Mouse (Mus musculus) lung, embryonic 14.5 days (tissue): ENCODE measurements around the gene Map3k5. TPM values are rescaled to one million over a fixed set of nuclear protein-coding genes. Genes with fewer than 3 reads are reported as not detected.

Source experiments
- ATAC-seq: fragments of 200-750 bp; cut with Nextera tagmentation; 2 replicates; pipeline ENCODE4 v1.8.0; 2017; ENCODE audit warnings: mild to moderate bottlenecking, moderate TSS enrichment, moderate library complexity; ENCODE audit not compliant: insufficient read depth
- DNase-seq: peaks from one replicate; pipeline ENCODE4 v3.0.0-alpha.2; 2015
- H3K27ac ChIP-seq: fragments of 300-500 bp; sonication (generic); 2 replicates; pipeline ENCODE4 v1.5.1; 2014; ENCODE audit warnings: low read depth, mild to moderate bottlenecking, moderate library complexity
- H3K27me3 ChIP-seq: fragments of 300-500 bp; sonication (generic); 2 replicates; pipeline ENCODE4 v1.6.1; 2014; ENCODE audit warnings: low read length, control low read depth; ENCODE audit not compliant: insufficient read depth
- H3K36me3 ChIP-seq: fragments of 300-500 bp; sonication (generic); 2 replicates; pipeline ENCODE4 v1.6.1; 2014; ENCODE audit warnings: control low read depth; ENCODE audit not compliant: insufficient read depth
- H3K4me1 ChIP-seq: fragments of 300-500 bp; sonication (generic); 2 replicates; pipeline ENCODE4 v1.6.1; 2014; ENCODE audit warnings: antibody characterized with exemption, control low read depth; ENCODE audit not compliant: insufficient read depth
- H3K4me2 ChIP-seq: fragments of 300-500 bp; sonication (generic); 2 replicates; pipeline ENCODE4 v1.6.1; 2014; ENCODE audit warnings: mild to moderate bottlenecking
- H3K4me3 ChIP-seq: fragments of 300-500 bp; sonication (generic); 2 replicates; pipeline ENCODE4 v1.5.1; 2014; ENCODE audit warnings: low read depth, low read length
- H3K9ac ChIP-seq: fragments of 300-500 bp; sonication (generic); 2 replicates; pipeline ENCODE4 v1.6.1; 2014
- H3K9me3 ChIP-seq: fragments of 300-500 bp; sonication (generic); 2 replicates; pipeline ENCODE4 v1.6.1; 2016; ENCODE audit warnings: low read depth, low read length, control low read depth
- CTCF ChIP-seq: IDR thresholded peaks from 2 replicates; pipeline ENCODE4 v1.5.1; 2016; ENCODE audit warnings: antibody characterized with exemption, low read depth
- WGBS: fragments of 180-500 bp; shearing (Covaris S2); extraction: QIAGEN DNeasy Blood & Tissue Kit; methylation state at CpG from one replicate; pipeline ENCODE4 v1.1.7; 2014; 5-methylcytosine and 5-hydroxymethylcytosine counted together
- polyA plus RNA-seq: library from polyadenylated mRNA; unstranded; fragments of >200 nt; fragmentation: Nextera tagmentation; extraction: Ambion mirVana; gene quantifications from 2 replicates; pipeline ENCODE4 v1.2.1, GENCODE M21; 2014

Gene Map3k5
- polyA plus RNA-seq, 1 experiment from 2014 or later, result 2.5 TPM

GRCm38 (mm10) chr10:20078350-20078749, 144.1 kb downstream of the Map3k5 start:
- no peak overlapping the region for H3K9ac ChIP-seq
- no peak for DNase-seq
- H3K9me3 ChIP-seq, result no peaks in the 10 kb centered on the region
- H3K36me3 ChIP-seq, result no peaks in the 10 kb centered on the region
- TF ChIP-seq CTCF, result no peak
- H3K4me2 ChIP-seq, result no peak overlapping the region
- H3K4me3 ChIP-seq, result no peak overlapping the region
- H3K27me3 ChIP-seq, result no peaks in the 10 kb centered on the region
- no peaks in the 10 kb centered on the region for H3K4me1 ChIP-seq
- H3K27ac ChIP-seq, result no peak overlapping the region
- 100% methylated on average over 2 of the region's 2 CpGs for WGBS
- ATAC-seq, result no peak

GRCm38 (mm10) chr10:20087841-20088240, 153.6 kb downstream of the Map3k5 start:
- H3K4me1 ChIP-seq, result no peaks in the 10 kb centered on the region
- H3K4me2 ChIP-seq, result no peak overlapping the region
- 42% methylated on average over 2 of the region's 2 CpGs for WGBS
- H3K9me3 ChIP-seq, result no peaks in the 10 kb centered on the region
- DNase-seq (no peak), ATAC-seq (no peak)
- no peaks in the 10 kb centered on the region for H3K36me3 ChIP-seq
- no peaks in the 10 kb centered on the region for H3K27me3 ChIP-seq
- no peak for TF ChIP-seq CTCF
- H3K27ac ChIP-seq, result no peak overlapping the region
- no peak overlapping the region for H3K9ac ChIP-seq
- H3K4me3 ChIP-seq, result no peak overlapping the region

GRCm38 (mm10) chr10:20089026-20089425, 154.8 kb downstream of the Map3k5 start:
- TF ChIP-seq CTCF, result no peak
- ATAC-seq (no peak), DNase-seq (no peak)
- Histone ChIP-seq H3K9me3 (no peaks in the 10 kb centered on the region), H3K4me1 (no peaks in the 10 kb centered on the region), H3K27me3 (no peaks in the 10 kb centered on the region), H3K9ac (no peak overlapping the region), H3K4me3 (no peak overlapping the region), H3K27ac (no peak overlapping the region), H3K4me2 (no peak overlapping the region), H3K36me3 (no peaks in the 10 kb centered on the region)
- 42% methylated on average over 3 of the region's 3 CpGs for WGBS

GRCm38 (mm10) chr10:20090171-20090570, 155.9 kb downstream of the Map3k5 start:
- Histone ChIP-seq H3K27me3 (no peaks in the 10 kb centered on the region), H3K4me2 (no peak overlapping the region), H3K9me3 (no peaks in the 10 kb centered on the region), H3K4me3 (no peak overlapping the region), H3K27ac (no peak overlapping the region), H3K9ac (no peak overlapping the region), H3K36me3 (no peaks in the 10 kb centered on the region), H3K4me1 (no peaks in the 10 kb centered on the region)
- WGBS, result 88% methylated on average over 11 of the region's 11 CpGs
- no peak for TF ChIP-seq CTCF
- DNase-seq (no peak), ATAC-seq (no peak)

GRCm38 (mm10) chr10:20091416-20091815, 157.1 kb downstream of the Map3k5 start:
- TF ChIP-seq CTCF, result no peak

GRCm38 (mm10) chr10:20092371-20092770, 158.1 kb downstream of the Map3k5 start:
- Histone ChIP-seq H3K9me3 (no peaks in the 10 kb centered on the region), H3K36me3 (no peaks in the 10 kb centered on the region), H3K4me1 (no peaks in the 10 kb centered on the region), H3K27ac (no peak overlapping the region), H3K9ac (no peak overlapping the region), H3K4me2 (no peak overlapping the region), H3K27me3 (no peaks in the 10 kb centered on the region), H3K4me3 (no peak overlapping the region)
- WGBS, result 76% methylated on average over 3 of the region's 3 CpGs
- no peak for ATAC-seq
- no peak for DNase-seq
- TF ChIP-seq CTCF, result no peak

More at GRCm38 (mm10) chr10:20091416-20091815, 157.1 kb downstream of the Map3k5 start:
- Histone ChIP-seq H3K9ac (no peak overlapping the region), H3K4me1 (no peaks in the 10 kb centered on the region), H3K27me3 (no peaks in the 10 kb centered on the region), H3K36me3 (no peaks in the 10 kb centered on the region), H3K9me3 (no peaks in the 10 kb centered on the region), H3K4me2 (no peak overlapping the region), H3K27ac (no peak overlapping the region), H3K4me3 (no peak overlapping the region)
- DNase-seq (no peak), ATAC-seq (no peak)
- 93% methylated on average over 2 of the region's 2 CpGs for WGBS

- Histone ChIP-seq H3K27ac (no peak overlapping the region), H3K9ac (no peak overlapping the region), H3K4me2 (no peak overlapping the region), H3K9me3 (no peaks in the 10 kb centered on the region), H3K36me3 (0 out of 2 replicates have a peak, but pooled peaks cover 5% of the 10 kb centered on the region), H3K27me3 (no peaks in the 10 kb centered on the region), H3K4me1 (peaks cover 3% of the 10 kb centered on the region), H3K4me3 (no peak overlapping the region)
- DNase-seq (no peak), ATAC-seq (no peak)
- no peak for TF ChIP-seq CTCF
- WGBS, result 92% methylated on average over 6 of the region's 6 CpGs
Measured at GRCm38 (mm10) chr10:20101456-20101855, 167.2 kb downstream of the Map3k5 start.
